Mouse (Mus musculus) embryonic fibroblast, embryonic 13.5 days (primary cell): Measurements from ENCODE around the gene Abhd8. TPM values are rescaled to one million over a fixed set of nuclear protein-coding genes. Genes with fewer than 3 reads are reported as not detected.

Experiments
- H3K27ac ChIP-seq: 2 replicates; pipeline ENCODE4 v1.5.1; 2012; ENCODE audit warnings: low read length, control low read depth, inconsistent platforms; ENCODE audit not compliant: insufficient read depth
- H3K4me1 ChIP-seq: 2 replicates; pipeline ENCODE4 v1.6.1; 2011; ENCODE audit warnings: low read length; ENCODE audit not compliant: control insufficient read depth, insufficient read depth
- H3K4me3 ChIP-seq: 2 replicates; pipeline ENCODE4 v1.5.1; 2011; ENCODE audit warnings: mild to moderate bottlenecking, control low read depth, low read length; ENCODE audit not compliant: insufficient read depth
- CTCF ChIP-seq: IDR thresholded peaks from 2 replicates; pipeline ENCODE4 v1.5.1; 2011; ENCODE audit warnings: mild to moderate bottlenecking, control low read depth, low read length, moderate library complexity, borderline replicate concordance; ENCODE audit not compliant: insufficient read depth
- POLR2A ChIP-seq: IDR thresholded peaks from 2 replicates; pipeline ENCODE4 v1.6.1; 2011; ENCODE audit warnings: low read depth, mild to moderate bottlenecking, control low read depth, low read length, moderate library complexity
- polyA plus RNA-seq: library from polyadenylated mRNA; stranded (reverse); fragments of >200 nt; gene quantifications from 2 replicates; pipeline ENCODE4 v1.2.4, GENCODE M21; 2011; ENCODE audit warnings: low read depth; ENCODE audit not compliant: missing spikeins, insufficient read length

Gene Abhd8
- 19.4 and 20.9 TPM in 2 replicates for polyA plus RNA-seq

DNA sequence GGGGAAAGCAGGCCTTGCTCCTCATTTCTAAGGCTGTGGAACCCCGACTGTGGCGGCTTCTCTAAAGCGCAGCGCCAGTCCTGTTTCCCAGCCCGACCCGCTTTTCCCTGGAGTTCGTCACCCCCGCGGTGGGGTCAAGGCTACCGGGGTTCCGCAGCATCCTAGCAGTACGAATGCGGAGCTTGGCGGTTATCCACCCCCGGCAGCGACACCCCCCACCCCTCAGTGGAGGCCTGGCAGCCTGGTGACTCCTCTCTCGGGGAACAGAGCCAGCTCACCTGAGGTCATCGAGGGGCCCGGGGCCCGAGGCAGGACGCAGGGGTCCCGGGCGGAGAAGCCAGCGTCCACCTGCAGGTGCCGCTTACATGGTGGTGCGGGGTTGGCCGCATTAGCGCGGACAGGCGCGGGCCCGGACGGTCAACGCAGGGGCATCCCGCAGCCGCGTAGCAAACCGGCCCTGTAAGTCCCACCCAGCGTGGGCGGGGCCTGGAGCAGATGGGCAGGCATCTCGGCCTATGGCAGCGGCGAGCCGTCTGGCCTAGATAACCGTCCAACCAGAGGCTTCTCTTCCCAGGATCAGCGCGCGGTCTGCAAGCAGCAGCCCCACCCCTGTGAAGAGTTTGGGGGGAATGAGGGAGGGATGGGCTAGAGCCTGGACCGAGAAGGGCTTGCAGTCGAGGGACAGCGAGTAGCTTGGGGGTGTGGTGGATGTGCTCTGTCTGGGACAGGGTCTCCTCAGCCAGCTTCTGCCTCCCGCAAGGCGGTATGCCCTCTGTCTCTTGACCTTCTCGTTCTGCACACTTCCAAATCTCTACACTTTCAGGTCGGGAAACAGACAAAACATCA lies at the start of gene Abhd8:
Gene Abhd8, minus strand, starts transcription at position 468 of the 846 bp plus-strand sequence.
- Histone ChIP-seq H3K4me3 (peak within 1 kb of the TSS; percentile 68), H3K4me1 (peaks cover 9% of the 10 kb centered on the region), H3K27ac (peak within 1 kb of the TSS; percentile 29)
- TF ChIP-seq POLR2A (peak; percentile 50), CTCF (no peak)

DNA sequence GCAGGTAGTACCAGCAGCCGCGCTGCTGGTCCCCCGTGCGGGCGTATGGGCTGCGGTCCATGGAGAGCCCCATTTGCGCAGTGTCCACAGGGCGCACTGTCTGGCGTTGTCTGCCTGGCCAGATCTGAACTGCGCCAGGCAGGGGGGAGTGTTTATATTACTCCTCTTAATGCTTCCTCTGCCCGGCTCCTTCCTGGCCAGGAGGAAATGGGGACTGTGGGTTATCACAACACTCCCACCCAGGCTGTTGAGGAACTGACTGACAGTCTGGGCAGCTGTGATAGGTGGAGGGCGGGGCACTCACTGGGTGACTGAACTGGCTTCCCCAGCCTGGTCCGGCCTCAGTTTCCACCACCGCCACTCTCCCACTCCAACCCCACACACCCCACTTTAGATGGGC lies 48.2 kb upstream of the Abhd8 start, which contains the start of gene Plvap:
Gene Plvap, minus strand, starts transcription at position 109 of the 400 bp plus-strand sequence.
- TF ChIP-seq CTCF = no peak
- TF ChIP-seq POLR2A = no peak
- peaks cover 4% of the 10 kb centered on the region for H3K4me1 ChIP-seq
- no peak within 1 kb of the TSS for H3K4me3 ChIP-seq
- H3K27ac ChIP-seq = no peak within 1 kb of the TSS

DNA sequence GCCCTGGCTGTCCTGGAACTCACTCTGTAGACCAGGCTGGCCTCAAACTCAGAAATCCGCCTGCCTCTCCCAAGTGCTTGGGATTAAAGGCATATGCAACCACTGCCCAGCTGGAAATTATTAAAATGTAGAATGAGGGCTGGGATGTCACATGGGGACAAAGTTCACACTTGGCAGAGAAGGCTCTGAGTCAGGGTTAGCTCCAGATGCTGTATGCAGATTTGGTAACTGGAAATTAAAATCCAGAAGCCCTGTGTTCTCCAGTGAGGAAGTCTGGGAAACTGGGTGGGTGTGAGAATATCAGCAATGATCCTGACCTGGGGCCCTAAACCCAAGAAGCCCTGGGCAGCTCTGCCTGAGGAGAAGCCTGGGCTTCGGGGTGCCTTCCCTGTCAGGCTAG lies 45.9 kb upstream of the Abhd8 start:
- Histone ChIP-seq H3K4me1 (peaks cover 4% of the 10 kb centered on the region), H3K27ac (no peak overlapping the region), H3K4me3 (no peak overlapping the region)
- TF ChIP-seq CTCF = no peak

DNA sequence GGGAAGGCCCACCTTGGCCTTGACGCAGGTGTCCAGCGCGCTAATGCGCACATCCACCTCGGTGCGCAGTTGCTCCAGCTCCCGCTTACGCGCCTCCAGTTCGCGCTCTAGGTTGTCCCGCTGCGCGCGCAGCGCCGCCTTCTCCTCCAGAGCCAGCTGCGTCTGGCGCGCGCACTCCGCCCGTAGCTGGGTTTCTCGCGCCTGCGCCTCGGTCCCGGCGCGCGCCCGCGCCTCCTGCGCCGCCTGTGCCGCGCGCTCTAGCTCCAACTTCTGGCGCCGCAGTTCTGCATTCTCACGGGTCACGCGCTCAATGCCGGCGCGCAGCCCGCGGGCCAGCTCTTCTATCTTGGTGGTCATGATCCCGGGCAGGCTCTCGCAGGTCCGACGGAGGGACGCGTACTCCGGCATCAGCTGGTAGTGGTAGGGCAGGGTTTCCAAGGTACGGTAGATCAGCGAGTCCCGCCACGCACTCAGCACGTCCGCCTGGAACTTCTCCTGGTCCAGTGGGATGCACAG lies 44.2 kb upstream of the Abhd8 start:
- no peak overlapping the region for H3K27ac ChIP-seq
- TF ChIP-seq POLR2A (no peak), CTCF (no peak)

DNA sequence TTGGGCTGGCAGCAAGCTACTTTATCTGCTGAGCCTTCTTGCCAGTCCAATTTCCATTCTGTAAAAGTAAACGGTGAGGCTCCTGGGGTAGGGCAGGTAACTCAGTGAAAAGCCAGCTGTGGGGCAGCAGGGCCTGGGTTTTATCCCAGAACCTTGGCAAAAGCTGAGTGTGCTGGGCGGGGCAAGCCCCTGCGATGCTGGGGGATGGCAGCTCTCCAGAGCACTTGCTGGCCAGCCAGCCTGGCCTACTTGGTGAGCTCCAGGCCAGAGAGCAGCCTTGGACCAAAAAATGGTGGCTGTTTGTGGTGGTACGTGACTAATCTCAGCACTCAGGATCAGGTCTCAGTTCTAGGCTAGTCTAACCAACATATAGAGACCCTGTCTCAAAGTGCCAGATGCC lies 42.5 kb upstream of the Abhd8 start:
- Histone ChIP-seq H3K4me3 (no peak overlapping the region), H3K4me1 (peaks cover 4% of the 10 kb centered on the region), H3K27ac (no peak overlapping the region)
- TF ChIP-seq POLR2A (no peak), CTCF (no peak)

More for the DNA sequence above, 44.2 kb upstream of the Abhd8 start:
- peaks cover 4% of the 10 kb centered on the region for H3K4me1 ChIP-seq
- peak overlapping the region; percentile 25 for H3K4me3 ChIP-seq

DNA sequence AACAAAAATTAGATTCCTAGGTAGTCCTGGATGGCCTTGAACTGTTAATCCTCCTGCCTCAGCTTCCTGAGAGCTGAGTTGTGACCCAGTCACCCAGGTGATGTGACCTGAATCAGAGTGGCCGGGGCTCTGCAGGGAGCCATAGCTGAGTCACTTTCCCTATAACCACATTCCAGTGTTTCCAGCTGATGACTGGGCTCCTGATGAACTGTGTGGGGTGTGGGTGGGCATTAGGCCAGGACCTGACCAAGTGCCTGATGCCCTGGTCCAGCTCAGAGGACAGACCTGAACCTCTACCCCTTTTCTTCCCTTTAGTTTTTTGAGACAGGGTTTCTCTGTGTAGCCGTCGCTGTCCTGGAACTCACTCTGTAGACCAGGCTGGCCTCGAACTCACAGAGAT lies 41.9 kb upstream of the Abhd8 start:
- Histone ChIP-seq H3K4me3 (no peak overlapping the region), H3K27ac (no peak overlapping the region), H3K4me1 (peaks cover 4% of the 10 kb centered on the region)
- TF ChIP-seq CTCF = no peak
- TF ChIP-seq POLR2A = no peak

DNA sequence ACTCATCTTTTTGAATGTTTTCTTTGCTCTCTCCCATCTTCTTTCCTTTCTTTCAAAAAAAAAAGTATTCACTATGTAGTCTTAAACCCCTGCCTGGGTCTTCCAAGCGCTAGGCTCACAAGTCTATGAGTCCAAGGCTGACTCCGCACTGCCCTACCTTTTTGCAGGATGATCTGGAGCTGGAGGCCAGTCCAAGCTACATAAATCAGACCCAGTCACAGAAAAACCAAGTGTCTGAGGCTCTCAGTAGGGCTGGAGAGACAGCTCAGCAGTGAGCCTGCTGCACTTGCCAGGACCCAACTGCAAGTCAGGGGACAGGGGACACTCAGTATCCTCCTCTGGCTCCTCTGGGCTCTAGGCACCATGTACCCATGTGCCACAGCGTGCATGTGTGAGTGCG lies 40.9 kb upstream of the Abhd8 start:
- H3K27ac ChIP-seq = no peak overlapping the region

DNA sequence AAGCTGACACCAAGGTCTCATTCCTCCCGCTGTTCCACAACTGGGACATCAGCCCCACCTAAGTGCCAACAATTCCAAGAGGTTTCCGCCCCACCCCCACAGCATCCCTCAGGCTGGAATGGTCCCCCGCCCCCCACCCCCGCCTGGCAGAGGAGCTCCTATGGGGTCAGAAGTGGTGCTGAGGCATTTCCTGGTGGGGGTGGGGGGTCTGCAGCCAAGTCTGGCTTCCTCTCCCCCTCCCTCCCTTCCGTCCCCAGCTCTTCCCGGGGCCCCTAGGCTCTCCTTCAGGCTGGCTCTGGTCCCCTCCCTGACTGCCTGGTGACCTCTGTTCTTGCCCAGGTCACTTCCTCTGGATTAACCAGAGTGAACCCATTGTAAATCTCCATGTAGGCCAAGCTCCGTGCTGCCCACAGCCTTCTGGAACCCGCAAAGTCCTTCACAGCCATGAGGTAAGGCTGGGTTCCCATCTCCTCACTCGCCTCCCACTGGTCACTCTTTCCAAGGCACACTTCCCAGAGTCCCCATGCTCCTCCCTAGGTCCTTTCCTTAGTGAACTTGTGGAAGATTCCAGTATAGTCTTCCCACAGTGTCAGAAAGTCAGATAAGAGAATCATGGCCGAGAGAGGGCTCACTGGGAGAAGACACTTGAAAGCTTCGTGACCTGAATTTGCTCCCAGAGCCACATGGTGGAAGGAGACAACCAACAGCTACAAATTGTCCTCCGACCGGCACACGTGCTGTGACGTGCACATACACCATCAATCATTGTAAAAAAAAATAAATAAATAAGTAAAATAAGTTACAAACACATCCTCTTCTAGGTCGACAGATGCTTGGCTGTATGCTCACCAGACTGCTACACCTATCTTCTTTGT lies 35.6 kb upstream of the Abhd8 start:
- no peak overlapping the region for H3K27ac ChIP-seq
- no peak overlapping the region for H3K4me3 ChIP-seq
- H3K4me1 ChIP-seq = peaks cover 12% of the 10 kb centered on the region
- TF ChIP-seq CTCF (no peak), POLR2A (no peak)

More for the DNA sequence above, 40.9 kb upstream of the Abhd8 start:
- Histone ChIP-seq H3K4me3 (no peak overlapping the region), H3K4me1 (no peaks in the 10 kb centered on the region)
- no peak for TF ChIP-seq POLR2A
- TF ChIP-seq CTCF = no peak

DNA sequence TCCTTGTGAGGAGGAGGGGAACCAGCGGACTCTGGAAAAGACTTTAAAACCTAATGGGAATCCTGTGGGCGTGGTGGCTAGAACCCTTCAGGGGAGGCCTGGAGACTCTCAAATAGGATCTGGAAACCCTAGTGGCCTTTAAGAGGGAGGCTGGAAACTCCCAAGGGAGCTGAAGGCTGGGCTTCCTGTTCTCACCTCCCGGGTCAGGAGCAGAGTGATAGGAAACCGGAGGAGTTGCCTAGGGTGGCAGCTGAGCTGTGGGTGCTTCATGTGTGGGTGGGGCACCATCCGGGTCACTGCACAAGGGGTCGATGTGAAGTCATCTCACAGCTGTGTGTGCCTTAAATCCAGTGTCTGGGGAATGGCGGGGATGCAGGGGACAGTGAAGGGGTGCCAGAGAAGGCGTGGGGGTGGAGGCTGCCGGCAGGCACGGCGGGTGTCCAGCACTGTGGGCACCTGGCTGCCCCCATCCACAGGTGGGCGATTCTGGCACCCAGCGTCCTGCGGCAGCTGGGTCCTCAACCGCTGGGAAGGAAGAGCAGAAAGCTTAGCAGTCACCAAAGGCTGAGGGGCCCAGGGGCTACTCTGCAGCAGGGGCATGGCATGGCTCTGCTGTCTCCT lies 34.5 kb upstream of the Abhd8 start:
- Histone ChIP-seq H3K4me3 (no peak overlapping the region), H3K27ac (no peak overlapping the region), H3K4me1 (peaks cover 12% of the 10 kb centered on the region)
- TF ChIP-seq CTCF = no peak
- TF ChIP-seq POLR2A = 0 out of 2 replicates have a peak, but pooled peaks have one; percentile 13
